Mouse (Mus musculus): ENCODE results near the gene Gpr137c.

- TF ChIP-seq GATA1 (IDR thresholded peaks at IDR 0.05; ENCODE audit: low read length) (no peak), TAL1 (IDR thresholded peaks at IDR 0.05; ENCODE audit: low read length) (no peak)
Measured at GRCm38 (mm10) chr14:45316927-45317326, 97.4 kb downstream of the Gpr137c start.
